Mouse (Mus musculus) kidney, postnatal 4 days (tissue): ENCODE measurements at regions not wholly inside any gene's neighbourhood (a gene's known extent, or its start where the extent isn't known, plus 50 kb on each side); places are given as distances from the start of the nearest gene placed in this dataset.

Experiments
- DNase-seq, 2 experiments: peaks; one replicate each; pipeline ENCODE4 v3.0.0; 2021; ENCODE audit warnings: mixed read lengths in 2 of 2

- DNase-seq, result peak in 1 of 2 experiments; percentile 39
Measured at GRCm38 (mm10) chr15:97620261-97620660, 85.4 kb downstream of the Rpap3 start.

DNA sequence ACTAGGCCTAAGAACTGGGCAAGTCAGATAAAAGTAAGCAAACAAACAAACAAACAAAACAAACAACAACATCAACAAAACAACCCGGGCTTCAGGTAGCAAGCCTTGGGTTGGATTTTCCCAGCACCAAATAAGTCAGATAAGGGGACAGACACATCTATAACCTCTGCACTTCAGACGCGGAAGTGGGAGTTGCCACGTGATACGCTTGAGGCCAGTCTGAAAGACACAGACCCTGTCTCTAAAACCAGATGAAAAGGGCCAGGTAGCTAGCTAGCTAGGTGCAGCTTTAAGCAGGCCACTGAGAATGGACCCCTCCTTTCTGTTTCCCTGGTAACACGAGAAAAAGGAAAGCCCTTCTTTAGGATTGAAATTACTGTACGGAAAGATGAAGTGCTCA, 85.9 kb downstream of the Rpap3 start:
- DNase-seq, result no peak

- no peak for DNase-seq
Measured at GRCm38 (mm10) chr15:97612325-97612724, 93.3 kb downstream of the Rpap3 start.

DNA sequence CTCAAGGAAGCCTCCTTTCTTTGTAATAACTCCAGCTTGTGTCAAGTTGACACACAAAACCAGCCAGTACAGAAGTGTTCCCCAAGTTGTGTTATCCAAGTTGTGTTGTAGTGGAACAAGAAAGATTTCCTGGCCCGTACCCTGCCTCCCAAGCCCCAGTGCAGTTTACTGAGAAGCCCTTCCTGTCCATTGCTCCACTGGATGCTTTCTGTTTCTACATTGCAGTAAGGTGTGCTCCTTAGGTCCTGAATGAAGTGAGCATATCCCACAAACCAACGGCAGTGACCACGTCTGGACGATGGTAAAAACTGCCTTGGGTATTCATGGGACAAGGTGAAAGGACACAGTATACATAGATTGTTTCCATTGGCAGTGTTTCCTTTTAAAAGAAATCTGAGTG, 94.9 kb downstream of the Rpap3 start:
- DNase-seq, result no peak

DNA sequence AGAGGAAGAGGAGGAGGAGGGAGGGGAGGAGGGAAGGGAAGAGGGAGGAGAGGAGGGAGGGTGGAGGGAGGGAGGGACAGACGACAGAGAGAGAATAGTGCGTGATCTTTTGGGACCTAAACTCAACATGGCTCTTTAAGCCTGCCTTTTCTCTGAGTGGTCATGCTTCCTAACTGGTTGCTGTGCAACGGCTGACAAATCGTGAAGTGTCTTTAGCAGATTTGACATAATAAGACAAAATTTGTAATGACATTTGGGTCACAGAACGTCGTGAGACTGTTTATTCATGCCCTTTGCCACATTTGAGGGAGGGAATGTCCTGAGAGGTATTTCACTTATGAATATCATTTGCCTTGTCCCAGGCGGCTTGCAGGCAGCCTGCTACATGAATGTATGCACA, 96.1 kb downstream of the Rpap3 start:
- DNase-seq, result no peak

DNA sequence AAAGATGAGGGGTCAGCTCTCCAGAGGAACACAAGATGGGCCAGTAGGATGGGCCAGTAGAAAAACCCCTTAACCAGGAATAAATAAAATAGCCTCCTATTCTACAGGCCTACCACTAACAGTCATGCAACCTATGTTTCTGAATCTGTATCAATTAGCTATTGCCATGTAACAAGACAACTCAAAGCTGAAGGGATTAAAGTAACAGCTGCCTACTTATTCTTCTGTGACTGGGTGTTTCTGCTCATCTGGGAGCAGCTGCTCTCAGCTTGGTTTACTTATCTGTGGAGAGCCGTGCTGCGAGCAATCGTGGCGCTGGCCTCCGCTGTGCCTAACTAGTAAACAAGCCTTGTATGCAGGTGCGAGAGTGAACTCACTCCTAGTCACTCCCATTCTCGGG, 97.0 kb downstream of the Rpap3 start:
- DNase-seq, result no peak

DNA sequence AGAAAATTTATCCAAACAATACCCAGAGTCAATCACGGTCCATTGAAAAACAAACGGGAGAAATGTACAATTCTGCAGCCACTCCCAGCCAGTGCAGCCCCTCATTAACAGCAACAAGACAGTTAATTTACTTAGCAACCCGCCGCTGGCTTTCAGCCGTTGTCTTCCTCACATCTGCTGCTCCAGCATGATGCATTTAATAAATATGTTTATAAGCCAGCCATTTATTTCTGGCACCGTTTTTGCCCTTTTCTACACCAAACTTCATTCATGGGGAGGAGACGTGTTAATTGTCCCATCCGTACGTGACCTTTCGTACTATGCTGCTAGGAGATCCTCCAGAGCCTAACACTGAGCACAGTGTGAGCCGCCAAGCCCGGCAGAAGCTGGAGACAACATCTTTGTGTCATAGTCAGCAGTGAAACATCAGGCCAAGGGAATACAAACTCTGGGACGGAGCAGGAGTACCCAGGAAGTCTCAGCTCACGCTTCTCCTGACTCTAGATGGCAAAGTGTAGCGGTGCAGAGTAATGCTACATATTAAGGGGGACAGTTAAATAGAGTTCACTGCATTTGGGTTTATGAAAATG, 97.9 kb downstream of the Rpap3 start:
- no peak for DNase-seq

GRCm38 (mm10) chr15:97606630-97607381, 98.8 kb downstream of the Rpap3 start:
- DNase-seq, result peak; percentile 70 to 81

GRCm38 (mm10) chr15:97606232-97606629, 99.4 kb downstream of the Rpap3 start:
- DNase-seq, result no peak

DNA sequence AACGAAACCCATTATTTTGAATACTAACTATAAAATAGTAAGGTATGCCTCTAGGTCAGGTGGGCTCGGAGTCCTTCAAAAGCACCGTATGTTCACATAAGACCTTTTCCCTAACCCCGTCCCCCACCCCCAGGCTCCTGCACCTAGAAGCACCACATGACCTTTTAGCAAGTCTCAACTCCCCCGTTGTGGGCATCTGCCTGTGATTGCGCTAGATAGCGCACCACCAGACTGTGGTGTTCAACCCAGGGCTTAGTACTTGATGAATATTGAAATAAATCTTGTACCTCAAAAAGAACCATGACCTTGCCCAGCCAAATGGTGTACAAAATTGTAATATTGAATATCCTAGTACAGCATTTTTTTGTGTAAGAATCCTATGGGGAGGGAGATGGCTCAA, 99.8 kb downstream of the Rpap3 start:
- DNase-seq, result no peak

DNA sequence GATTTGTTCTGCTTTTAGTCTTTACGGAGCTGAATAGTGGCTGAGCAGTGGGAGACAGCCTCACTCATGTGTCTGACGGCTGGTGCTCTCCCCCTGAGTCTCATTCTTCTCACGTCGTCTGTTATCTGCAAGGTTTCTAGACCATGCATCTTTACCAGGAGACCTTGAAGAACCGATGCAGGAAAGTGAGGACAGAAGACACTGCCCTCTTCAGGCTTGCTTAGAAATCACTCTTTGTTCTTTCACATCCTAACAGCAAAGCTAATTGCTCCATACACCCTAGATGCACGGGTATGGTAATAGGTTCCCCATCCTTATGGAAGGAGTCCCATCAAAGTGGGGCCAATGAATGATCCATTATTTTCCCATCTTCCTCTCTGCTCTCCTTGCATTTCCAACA, 102.1 kb downstream of the Rpap3 start:
- DNase-seq, result no peak

- DNase-seq, result peak; percentile 62 to 73
Measured at GRCm38 (mm10) chr15:97598270-97598669, 107.4 kb downstream of the Rpap3 start.

DNA sequence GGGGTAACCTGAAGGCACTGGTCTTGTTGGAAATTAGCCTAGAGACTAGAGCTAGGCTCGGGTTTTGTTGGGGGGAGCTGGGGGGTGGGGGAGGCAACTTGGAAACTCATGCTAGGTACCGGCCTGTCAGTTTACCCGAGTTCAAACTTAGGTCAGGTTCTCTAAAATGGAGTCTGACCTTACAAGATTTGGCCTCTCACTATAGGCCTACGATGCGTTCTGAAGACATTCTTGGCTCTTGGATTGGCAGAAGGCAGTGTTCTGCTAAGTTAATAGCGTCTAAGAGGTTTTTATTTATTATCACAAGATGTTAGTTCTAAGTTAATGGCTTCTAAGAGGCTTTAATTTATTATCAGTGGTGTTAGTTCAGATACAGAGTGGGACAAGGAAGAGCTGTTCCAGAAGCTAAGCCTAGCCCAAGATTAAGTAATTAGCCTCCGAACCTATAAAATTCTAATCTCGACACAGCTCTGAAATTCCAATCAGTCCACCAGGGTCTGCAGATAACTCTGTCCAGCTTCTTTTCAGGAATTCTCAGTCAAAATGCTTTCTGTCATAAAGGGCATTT, 109.0 kb downstream of the Rpap3 start:
- DNase-seq, result no peak

- no peak for DNase-seq
Measured at GRCm38 (mm10) chr15:97595284-97595796, 110.3 kb downstream of the Rpap3 start.

DNA sequence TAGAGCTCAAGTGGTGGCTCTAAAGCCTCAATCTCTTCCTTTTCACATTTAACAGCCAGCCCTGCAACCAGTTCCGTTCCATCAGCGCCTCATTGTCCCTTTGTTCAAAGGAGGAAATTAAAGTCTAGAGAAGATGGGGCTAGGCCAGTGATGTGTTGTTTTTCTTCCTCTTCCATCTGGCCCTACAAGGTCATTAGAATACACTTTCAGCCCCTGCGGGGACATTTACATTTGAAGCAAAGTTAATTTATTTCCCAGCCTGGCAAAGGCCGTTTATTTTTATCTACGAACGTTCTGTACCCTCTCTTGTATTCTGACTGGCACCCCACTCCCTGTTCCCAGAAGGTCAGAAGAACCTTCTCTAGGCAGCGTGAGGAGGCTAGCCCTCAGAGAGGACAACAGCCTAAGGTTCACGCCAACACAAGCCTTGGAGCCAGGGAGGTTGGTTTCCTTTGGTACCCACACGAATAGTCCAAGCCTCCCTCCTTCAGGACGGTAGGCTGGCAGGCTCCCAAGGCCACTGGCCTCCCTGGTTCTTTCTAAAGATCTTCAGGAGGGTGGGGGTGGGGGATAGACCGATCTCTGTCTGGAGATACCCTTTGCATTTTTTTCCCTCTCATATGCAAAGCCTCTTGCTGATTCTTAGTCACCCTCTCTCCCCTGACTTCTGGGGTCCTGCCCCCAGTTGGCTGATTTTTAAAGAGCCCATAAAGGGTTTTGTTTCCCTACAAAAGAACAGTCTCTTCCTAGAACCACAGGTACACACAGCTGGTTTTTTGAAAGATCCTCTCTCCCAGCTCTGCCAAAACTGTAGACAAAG, 111.6 kb downstream of the Rpap3 start:
- no peak for DNase-seq

DNA sequence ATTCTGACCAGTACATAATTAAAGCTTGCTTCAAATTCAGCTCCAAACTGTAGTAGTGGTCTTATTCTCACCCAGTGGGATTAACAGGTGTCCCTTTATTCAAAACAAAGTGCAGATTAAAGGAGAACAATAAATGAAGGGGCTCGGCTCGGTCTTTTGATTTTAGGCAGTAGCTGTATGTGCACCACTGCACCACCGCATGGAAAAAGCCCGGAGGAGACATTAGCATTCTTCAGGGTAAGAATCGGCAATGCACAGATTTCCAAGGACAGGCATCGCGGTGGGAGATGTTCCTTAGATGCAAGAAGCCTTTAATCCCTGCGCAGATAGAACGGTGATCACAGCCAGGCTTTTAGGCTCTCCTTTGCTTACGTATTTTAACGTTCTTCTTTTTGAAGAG, 112.8 kb downstream of the Rpap3 start:
- DNase-seq, result no peak

DNA sequence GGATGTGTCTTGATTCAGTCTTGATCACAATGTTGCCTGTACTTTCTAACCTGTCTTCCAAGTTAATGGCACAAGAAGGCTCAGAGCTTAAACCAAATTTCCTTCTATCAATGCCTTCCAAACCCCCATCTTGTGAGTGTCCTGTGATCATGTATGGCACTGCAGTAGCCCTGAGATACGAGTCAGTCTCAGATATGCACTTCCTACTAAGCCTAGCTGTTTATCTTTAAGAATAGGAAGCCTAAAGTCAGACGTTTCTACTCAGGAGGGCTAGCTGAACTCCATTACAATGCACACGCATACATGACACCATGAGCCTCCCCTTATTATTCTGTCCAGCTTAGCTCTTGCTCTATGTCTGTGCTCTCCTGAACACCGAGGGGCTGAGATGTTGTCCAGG, 114.2 kb downstream of the Rpap3 start:
- DNase-seq, result no peak

DNA sequence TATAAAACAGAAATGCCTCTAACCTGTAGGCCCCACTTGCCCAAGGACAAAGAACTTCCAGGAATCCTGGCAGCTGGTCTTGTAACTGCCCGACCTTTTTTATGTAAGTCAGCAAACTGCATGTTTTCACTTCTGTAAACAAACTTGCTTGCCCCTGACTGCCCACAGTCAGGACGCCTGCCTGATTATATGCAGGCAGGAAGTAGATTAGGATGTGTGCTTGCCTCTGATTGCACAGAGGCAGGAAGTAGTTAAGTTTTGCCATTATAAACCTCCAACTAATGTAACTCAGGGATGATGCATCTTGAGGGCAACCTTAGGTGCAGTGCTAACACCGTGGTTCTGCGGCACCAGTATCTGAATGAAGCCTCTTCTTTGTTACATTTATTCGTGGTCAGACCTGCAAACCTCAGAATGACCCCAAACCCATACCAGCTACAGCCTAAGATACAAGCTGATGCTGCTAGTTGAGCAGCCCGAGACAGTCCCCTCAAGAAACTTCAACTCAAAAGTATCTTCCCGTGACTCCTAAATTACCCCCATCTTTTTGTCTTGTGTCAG, 114.8 kb downstream of the Rpap3 start:
- no peak for DNase-seq

- DNase-seq, result no peak
Measured at GRCm38 (mm10) chr15:97587571-97588205, 117.9 kb downstream of the Rpap3 start.

GRCm38 (mm10) chr15:97581724-97582154, 123.9 kb downstream of the Rpap3 start:
- DNase-seq, result peak; percentile 90 to 92

GRCm38 (mm10) chr15:97580726-97581125, 124.9 kb downstream of the Rpap3 start:
- peak; percentile 22 to 41 for DNase-seq

GRCm38 (mm10) chr15:97578046-97578445, 127.6 kb downstream of the Rpap3 start:
- no peak for DNase-seq
